Mouse (Mus musculus) spleen, postnatal 14 days (tissue): ENCODE results near the gene Ptprh.

Experiments
- DNase-seq, 2 experiments: peaks; one replicate each; pipeline ENCODE4 v3.0.0; 2021 to 2022; ENCODE audit warnings: low spot score in 2 of 2

The Ptprh gene

DNA sequence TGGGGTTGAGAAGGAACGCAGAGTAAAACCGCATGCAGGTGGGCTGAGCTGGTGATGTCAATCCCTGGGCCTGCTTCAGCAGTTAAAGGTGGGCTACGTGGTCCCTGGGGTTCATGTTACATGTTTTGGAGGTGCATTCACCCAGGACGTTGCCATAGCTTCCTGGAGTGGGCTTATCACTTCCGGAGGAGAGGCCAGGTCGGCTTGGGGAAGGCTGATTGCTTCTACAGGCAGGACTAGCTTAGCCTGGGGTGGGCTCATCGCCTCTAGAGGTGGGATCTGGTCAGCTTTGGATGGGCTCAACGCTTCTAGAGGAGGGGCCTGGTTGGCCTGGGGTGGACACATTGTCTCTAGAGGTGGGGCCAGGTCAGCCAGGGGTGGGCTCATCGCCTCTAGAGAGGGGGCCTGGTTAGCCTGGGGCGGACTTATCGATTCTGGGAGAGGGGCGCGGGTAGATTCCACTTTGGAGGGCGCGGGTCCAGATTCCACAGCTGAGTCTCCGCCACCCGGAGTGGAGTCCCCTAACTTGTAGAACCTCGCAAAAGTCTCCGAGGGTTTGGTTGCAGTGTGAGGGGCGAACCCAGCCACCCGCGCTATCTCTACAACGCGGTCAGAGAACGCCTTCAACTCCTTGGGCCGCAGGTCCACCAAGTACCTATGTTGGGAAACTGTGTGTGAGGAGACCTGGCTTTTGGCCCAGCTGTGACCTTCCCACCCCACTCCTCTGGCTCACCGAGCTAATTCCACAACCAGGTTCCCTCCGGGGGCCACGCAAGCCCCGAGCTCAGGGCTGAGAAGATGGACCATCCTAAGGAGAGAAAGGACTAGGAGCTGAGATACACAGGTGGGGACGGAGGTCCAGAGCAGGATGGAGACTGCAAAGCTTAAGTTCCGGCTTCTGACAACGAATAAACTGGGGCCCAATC, 80.4 kb downstream of the Ptprh start:
- DNase-seq: no peak

DNA sequence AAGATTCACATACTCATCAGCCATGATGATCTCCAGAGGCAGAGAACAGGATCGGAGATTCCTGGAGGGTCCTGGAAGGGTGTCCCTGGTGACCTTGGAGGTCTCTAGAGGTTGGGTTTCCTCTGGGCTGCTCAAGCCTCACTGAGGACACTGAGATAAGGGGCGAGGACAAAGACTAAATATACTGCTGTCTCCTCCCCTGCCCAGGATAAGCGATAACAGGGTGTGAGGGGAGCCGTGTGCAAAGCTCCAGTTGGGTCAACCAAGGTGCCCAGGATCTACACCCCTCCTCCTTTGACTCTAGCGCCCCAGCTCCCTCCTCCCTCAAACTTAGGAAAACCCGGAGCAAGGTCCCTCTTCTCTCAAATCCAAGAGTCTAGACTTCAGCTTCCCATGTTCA, 81.5 kb downstream of the Ptprh start:
- no peak for DNase-seq

DNA sequence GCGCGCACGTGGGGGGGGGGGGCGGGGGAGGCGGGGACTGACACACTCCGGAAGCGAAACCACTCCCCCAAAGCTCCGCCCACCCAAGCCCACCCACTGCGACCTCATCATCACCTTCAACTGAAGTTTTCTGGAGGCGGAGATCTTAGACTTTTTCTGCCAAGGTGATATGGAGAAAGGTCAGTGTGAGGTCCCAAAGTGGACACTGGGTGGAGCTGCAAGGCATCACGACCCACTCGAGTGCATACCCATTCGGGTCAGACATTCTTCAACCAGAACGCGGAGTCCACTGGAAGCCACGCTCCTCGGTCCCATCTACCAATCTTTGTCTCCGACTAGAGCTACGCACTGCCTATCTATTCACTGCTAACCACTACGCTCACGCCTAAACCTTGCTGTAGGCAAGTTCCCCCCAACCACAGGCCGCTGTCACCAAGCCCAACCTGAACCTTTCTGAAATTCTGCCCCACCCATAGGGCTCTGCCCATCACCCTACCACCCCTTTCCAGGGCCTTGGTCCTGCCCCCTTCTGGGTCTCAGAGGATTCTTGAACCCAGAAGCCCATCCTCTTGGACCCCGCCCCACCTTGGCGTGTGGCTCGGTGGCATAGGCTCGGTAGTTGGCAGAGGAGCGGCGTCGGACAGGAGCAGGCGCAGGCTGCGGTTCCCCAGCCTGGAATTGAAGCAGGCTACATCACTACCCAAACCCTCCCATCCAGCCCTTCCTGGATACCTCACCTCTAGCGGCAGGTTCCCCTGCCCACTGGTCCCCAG, 82.4 kb downstream of the Ptprh start:
- DNase-seq: no peak

DNA sequence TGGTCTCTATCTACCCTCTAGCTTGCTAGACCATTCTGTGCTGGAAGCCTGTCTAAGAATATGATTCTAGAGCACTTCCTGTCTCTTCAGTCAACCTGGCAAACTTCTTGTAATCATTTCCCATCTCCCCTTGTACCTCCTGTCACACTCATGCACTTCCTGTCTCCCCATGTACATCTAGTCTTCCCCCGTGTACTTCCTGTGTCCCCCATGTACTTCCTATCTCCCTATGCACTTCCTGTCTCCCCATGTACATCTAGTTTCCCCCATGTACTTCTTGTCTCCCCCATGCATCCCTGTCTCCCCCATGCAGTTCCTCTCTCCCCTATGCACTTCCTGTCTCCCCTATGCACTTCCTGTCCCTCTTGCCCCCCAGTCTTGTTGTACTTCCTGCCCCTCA, 85.4 kb downstream of the Ptprh start:
- DNase-seq: no peak

DNA sequence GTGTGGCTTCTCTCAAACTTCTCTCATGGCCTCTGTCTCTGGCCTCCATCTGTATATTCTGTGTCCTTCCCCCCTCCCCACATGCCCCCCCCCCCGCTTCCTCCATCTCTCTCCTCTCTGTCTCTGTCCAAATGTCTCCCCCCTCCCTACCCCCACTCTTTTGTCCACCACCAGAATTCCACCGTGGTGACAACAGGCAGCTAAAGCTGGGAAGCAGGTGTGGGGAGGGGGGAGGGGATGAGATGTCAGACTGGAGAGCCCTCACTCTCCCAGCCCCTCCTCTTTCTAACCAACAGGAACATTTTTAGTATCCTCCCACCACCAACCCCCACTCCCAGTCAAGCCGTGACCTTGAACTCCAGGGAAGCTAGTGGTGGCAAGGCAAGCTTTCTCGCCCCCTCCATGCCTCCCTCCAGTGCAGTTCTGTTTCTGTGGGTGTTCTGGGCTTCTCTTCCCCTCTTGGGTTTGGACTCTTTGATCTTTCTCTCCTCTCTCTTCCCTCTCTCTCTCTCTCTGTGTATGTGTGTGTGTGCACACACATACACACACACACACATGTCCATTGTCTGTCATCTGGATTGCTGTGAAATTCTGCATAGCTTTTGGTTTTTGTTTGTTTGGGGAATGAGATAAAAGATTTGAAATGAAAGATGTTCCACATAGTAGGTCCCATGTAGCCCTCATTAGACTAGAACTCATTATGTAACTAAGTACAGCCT, 87.3 kb downstream of the Ptprh start, which contains the start of gene Tnnt1:
TSS of gene Tnnt1 (minus strand) at position 51 of the 719 bp plus-strand sequence.
- no peak for DNase-seq

DNA sequence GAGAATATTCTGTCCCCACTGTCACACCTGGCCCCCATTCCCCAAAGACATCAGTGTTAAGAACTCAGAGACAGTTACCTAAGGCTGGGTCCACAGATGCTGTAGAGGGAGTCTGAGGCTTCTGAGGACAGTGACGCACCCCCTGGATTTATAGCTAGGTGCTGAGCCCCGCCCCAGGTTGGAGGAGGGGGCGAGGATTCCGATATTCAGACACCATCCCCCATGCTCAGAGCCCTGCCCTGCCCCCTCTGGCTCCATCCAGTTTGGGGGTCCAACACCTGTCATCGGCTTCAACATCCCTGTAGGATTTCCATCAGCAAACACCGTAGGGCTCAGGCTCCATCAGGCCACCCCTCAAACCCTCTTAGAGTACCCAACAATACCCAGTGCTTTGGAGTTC, 88.0 kb downstream of the Ptprh start:
- no peak for DNase-seq

DNA sequence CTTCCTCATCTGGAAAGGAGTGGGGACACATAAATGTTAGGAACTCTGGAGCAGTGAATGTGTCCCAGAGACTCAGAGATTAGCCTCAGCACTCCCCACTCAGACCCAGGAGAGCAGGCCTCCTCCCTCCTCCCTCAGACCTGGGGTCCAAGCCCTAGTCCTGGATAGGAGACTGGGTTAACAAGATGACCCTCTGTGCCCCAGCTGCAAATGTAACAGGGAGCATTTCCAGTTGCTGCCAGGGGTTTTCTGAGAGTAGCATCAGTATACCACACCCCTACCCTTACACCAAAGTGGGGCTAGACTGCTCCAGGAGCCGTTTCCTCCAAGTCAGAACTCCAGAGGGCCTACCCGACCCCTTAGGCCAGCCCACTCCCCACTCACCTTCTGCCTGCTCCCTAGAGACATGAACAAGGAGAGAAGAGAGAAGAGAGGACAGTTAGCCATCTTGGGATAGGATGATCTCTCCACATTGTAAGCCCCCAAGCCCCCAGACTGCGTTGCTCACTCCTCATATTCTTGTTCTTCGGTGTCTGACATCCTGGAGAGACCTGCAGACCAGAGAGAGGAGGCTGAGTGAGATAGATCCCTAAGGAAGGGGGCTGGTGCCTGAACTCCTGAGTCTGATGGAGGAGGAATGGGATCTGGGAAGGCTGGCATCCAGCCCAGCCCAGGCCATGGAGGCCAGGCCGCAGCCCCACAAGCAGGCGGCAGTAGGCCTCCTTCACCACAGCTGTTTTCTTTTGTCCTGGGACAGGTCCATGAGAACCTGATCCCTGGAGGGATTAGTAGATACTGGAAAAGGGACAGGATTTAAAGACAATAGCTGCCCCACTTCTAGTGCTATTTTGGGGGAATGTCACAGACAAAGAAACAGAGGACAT, 89.8 kb downstream of the Ptprh start:
- no peak for DNase-seq

DNA sequence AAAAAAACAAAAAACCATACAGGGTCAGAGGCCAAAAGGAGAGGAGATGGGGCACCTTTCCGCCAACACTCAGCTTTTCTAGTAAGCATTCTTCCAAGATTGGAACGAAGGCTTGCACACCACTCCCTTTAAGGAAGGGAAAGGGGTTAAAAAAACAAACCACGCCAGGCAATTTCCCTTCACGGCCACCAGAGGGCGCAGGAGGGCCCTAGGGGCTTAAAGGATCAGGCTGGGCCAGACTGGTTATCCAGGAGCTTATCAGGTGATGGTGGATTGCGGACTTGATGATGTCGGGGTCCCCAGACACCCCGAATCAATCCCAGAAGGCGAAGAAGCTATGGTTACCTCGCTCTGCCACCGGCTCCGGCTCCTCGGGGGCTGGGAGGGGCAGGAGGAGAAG, 90.6 kb downstream of the Ptprh start:
- peak in 1 of 2 experiments; percentile 41 for DNase-seq

DNA sequence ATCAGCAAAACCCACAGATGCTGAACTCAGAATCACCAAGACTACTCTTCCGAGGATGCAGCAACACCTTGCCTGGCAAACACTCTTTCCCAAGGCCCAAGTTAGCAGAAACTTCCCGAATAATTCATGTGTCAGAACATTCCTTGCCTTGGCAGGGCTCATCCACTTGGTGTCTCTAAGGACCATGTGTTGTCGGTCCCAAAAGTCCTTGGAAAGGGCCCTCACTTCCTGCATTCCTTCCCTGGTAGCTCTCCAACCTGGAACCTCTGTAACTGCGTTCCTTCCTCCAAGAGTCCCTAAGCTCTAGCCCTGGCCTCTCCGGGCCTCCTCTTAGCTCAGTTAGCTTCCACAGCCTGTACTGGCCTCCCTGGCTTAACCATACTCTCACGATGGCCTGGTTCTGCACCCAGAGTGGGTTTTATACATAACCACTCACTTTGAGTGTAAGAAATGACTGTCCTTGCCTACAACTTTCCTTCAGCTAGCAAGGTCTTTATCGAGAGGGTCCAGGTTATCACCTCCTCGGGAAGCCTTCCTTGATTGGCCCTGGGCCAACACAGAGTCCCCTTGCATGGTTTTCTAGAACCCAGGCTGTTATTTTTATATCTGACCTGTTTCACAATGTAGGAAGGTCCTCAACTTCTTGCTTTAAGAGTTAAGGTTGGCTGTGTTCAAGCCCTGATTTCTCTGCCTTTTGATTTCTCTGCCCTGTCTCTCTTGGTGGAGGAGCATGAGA, 92.2 kb downstream of the Ptprh start:
- DNase-seq: no peak

DNA sequence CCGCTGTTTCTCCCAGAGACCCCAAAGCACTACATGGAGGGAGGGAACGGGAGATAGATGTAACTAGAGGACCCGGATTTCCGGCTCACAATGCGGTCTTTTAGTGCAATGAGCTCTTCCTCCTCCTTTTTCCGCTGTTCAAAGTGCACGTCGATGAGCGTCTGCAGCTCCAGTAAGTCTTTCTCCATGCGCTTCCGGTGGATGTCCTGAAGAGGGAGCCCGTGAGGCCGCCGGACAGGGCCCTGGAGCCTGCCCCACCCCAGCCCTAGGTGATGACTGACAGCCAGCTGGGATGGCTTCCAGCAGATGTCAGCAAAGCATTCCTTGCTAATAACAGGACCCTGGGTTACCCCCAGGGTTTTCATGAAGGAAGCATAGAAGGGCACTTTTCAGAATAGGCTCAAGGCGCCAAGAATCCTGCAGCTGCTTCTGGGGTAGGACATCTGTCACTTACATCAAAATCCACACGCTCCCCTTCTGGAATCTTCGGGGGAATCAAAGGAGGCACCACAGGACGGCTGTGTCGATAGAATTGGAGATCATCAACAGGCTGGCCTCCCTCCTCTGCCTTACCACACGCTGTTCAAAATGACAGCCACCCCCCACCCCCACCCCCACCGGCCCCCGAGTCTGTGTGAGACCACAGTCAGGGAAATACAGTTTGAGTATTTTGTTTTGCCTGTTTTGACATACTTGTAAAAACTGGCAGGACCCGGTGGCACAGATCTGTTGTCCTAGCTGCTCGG, 93.8 kb downstream of the Ptprh start:
- peak; percentile 33 to 67 for DNase-seq

DNA sequence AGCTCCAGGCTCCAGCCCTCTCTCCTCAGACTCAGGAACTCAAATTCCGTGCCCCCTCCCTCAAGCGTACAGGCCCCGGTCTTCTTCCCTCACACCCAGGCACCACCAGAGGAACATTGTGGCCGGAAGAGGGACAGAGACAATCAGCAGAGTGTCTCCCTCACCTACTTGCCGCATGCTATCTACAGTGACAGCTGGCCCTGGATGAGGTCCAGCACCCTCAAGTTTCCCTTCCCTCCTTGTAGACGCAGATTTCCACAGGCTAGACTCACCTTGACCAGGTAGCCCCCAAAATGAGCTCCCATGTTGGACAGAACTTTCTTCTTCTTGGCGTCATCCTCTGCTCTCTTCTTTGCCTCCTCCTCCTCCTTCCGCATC, 95.1 kb downstream of the Ptprh start:
- no peak for DNase-seq

DNA sequence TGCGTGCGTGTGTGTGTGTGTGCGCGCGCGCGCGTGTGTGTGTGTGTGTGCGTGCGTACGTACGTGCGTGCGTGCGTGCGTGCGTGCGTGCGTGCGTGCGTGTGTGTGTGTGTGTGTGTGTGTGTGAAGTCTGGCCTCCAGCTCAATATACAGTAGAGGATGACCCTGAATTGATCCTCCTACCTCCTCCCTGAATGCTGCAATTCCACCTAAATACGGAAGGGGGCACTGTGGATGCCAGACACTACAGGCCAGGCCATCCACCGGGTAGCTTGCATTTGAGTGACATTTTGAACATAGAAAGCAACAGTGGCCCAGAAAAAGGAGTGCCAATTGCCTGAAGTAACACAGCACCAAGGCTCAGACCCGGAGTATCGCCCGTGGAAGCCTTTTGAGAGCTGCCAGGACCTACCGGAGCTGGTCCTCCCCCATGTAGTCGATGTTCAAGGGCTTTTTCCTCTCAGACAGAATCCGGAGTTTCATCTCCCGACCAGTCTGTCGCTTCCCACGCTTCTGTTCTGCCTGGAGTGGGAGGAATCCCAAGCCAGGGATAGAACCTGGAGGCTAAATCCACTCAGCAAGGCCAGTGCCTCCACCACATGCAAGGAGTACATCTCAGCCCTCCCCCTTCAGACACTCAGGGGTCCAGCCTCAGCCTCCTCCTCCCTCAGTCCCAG, 95.6 kb downstream of the Ptprh start:
- DNase-seq: no peak

DNA sequence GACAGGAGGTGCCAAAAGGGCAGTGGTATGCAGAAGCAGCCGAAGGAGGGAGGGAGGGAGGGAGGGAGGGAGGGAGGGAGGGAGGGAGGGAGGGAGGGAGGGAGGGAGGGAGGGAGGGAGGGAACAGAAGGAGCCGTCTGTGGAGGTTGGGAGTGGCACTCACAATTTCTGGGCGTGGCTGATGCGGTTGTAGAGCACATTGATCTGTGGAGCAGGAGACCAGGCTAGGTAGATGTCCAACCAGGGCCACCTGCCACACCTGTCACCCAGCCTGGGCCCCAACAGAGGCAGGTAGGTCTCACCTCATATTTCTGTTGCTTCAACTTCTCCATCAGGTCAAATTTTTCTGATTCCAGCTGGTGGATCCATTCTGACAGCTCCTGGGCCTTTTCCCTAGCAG, 96.6 kb downstream of the Ptprh start:
- no peak for DNase-seq

DNA sequence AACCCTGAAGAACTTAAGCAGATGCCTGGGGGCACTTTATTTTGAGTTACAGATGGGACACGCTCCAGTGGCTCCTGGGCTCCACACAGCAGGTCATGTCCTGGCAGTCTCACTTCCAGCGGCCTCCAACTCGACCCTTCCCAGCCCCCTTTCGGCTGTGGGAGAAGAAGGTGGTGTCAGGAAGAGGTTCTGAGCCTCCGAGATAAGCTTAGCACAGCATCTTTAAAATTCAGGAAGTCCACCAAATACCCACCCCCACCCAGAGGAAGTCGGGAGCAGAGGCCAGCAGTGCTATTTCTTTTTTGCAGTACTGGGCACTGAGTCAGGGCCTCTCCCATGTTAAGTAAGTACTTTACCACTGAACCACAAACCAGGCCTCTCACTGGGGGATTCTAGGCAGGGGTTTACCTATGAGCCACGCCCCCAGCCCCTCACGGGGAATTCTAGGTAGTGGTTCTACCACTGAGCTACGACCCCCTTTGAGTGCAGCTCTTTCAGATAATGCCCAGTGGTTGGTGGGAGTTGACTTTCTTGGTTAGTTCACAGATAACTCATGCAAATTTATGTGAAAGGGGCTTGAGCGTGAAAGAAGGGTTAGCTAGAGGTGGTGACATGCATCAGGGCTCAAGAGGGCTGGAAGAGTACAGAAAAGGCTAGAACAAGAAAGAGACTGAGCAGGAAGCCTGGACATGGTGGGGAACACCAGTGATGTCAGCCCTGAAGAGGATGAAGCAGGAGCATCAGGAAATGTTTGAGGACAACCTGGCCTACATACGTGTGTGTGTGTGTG, 99.0 kb downstream of the Ptprh start:
- DNase-seq: no peak

DNA sequence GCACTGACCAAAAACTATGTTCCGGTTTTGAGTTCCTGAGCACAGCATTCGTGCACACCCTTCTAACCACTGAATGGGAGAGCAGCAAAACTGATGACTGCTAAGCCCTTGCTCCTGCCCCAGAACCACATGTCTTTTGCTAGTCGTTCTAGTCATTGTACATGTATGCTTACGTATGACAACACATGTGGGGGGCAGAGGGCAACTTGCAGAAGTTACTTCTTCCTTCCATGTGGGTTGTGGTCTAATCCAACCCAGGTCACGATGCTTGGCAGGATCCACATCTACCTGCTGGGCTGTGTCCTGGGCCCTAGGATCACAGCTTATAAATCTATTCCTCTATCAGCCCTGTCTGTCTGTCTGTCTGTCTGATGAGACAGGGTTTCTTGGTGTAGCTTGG, 100.0 kb downstream of the Ptprh start:
- DNase-seq: no peak

DNA sequence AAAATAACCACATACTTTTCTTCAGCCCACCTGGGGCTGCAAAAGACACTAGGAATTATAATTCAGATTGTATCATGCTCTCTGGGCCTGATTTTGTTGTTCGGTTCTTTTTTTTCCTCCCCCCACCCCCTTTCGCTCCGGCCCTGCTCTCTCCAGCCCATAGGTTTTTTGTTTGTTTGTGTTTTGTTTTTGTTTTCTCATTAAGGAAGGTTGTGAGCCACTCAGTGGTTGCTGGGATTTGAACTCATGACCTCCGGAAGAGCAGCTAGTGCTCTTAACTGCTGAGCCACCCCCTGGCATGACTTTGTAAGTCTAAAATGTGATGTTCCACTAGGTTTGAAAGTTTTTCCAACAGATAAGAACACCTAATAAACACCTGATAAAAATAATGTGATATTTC, 100.7 kb downstream of the Ptprh start:
- no peak for DNase-seq

DNA sequence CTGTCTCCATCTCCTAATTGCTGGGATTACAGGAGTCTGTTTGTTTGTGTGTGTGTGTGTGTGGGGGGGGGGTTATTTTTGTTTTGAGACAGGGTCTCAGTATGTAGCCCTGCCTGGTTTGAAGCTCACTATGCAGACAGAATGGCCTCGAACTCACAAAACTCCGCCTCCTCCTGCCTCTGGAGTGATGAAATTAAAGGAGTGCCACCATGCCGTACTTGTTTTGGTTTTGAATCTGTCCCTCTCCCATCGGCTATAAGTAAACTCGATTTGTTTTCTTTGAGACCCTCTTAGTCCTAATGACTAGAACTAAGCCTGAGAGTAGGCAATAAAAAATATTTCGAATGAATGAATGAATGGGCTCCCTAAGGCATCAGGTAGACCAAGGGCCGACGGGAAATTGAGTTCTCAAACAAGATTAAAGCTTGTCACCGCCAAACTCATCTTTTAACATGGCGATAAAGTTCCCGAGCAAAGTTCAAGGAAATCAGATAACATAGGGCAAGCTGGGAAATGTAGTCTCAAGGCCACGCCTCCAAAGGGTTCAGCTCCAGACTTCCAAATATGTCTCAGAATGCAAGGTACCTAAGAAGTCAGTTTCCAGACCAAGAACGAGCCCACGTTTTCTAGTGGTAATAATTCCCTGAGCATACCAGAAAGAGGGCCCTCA, 101.3 kb downstream of the Ptprh start:
- no peak for DNase-seq
